Mouse (Mus musculus) limb, embryonic 10.5 days (tissue): Measurements from ENCODE around the gene Mbd6. TPM values are rescaled to one million over a fixed set of nuclear protein-coding genes. Genes with fewer than 3 reads are reported as not detected.

ENCODE experiments used
- DNase-seq: peaks from one replicate; pipeline ENCODE4 v3.0.0-alpha.2; 2017; ENCODE audit warnings: low spot score
- H3K27ac ChIP-seq: fragments of 300-500 bp; sonication (generic); 2 replicates; pipeline ENCODE4 v1.5.1; 2016; ENCODE audit warnings: mild to moderate bottlenecking
- H3K27me3 ChIP-seq: fragments of 300-500 bp; sonication (generic); 2 replicates; pipeline ENCODE4 v1.6.1; 2016; ENCODE audit warnings: low read depth, mild to moderate bottlenecking; ENCODE audit not compliant: poor library complexity, severe bottlenecking
- H3K36me3 ChIP-seq: fragments of 300-500 bp; sonication (generic); 2 replicates; pipeline ENCODE4 v1.6.1; 2016; ENCODE audit warnings: mild to moderate bottlenecking, moderate library complexity
- H3K4me1 ChIP-seq: fragments of 300-500 bp; sonication (generic); 2 replicates; pipeline ENCODE4 v1.6.1; 2016
- H3K4me3 ChIP-seq: fragments of 300-500 bp; sonication (generic); 2 replicates; pipeline ENCODE4 v1.5.1; 2016; ENCODE audit warnings: mild to moderate bottlenecking, moderate library complexity
- H3K9me3 ChIP-seq: fragments of 300-500 bp; sonication (generic); replicated peaks from 2 replicates; pipeline ENCODE4 v1.6.1; 2016; ENCODE audit warnings: mild to moderate bottlenecking
- WGBS: fragments of 180-500 bp; shearing (Covaris S2); methylation state at CpG from one replicate; pipeline ENCODE4 v1.1.7; 2016; 5-methylcytosine and 5-hydroxymethylcytosine counted together
- polyA plus RNA-seq: library from polyadenylated mRNA; unstranded; fragments of >200 nt; fragmentation: Nextera tagmentation; extraction: Ambion mirVana; gene quantifications from 2 replicates; pipeline ENCODE4 v1.2.1, GENCODE M21; 2016

Gene Mbd6
- polyA plus RNA-seq, 1 experiment from 2014 or later, result 16.7 TPM

DNA sequence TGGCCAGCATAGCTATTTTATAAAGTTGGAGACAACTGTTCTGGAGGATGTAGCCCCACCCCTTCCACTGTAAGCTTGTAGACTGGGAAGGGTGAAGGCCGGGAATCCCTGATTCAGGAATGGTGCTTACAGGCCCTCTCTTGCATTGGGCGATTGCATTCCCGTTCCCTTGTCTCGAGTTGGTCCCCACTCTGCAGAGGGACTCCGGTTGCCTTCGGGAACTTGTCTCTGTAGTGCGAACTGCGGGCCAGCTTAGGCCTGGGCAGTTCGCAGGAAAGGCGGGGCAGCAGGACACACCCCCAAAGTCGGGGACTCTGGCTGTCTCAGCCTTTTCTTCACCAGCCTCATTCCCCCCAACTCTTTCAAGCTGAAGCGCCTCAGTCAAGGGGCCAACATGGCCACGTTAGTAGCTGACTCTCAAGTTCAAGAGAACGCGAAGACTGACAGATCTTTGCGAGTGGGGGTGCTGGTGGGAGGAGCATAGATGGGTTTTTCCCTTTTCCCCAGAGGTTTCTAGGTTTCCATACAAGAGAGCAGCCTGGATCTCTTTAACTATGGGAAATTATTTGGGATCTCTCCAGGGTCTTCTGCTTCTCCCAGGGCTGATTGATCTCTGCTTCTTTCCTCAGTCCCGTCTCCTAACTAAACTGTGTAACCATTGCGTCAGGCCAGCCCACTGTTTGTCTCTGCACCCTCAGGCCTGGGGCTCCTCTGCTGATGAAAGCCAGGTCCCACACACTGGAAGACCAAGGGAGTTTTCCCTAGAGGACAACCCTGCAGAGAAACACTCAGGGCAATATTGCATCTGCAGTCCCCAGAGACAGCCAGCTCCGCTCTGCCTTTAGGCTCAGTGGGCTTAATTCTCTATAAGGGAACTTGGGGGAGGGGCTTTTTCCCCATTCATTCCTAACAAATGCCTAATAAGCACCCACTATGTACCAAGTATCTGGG, 2.4 kb upstream of the Mbd6 start:
- H3K4me3 ChIP-seq, result peak overlapping the region; percentile 75
- H3K27me3 ChIP-seq, result no peaks in the 10 kb centered on the region
- no peaks in the 10 kb centered on the region for H3K9me3 ChIP-seq
- H3K36me3 ChIP-seq, result peaks cover 55% of the 10 kb centered on the region
- H3K27ac ChIP-seq, result peak overlapping the region; percentile 95
- peaks cover 53% of the 10 kb centered on the region for H3K4me1 ChIP-seq
- WGBS, result 5% methylated on average over 19 of the region's 19 CpGs
- peak; percentile 77 for DNase-seq

DNA sequence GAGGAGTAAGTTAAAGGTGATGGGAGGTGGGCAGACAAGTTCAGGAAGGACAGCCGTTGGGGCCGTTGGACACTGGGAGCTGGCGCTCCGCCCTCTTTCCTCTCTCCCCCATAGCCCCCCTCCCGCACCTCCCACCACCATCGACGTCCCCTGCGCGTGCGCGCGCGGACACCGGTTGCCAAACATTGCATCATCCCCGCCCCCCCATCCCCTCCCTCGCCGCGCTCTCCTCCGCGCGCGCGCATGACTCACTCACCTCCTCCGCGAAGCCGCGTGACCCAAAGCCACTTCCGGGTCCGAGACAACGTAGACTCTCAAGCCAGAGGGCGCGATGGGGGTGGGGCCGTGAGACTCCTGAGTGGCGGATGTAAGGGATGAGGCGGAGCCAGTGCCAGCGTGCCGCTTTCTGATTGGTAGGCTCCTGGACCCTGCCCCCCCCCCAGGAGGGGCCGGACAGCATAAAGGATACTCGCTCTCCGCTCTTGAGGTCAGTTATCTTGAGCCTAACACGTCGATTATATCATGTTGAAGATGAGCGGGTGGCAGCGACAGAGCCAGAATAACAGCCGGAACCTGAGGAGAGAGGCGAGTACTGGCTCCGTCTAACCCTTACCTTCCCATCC, 1.6 kb upstream of the Mbd6 start:
- DNase-seq, result peak; percentile 99
- Histone ChIP-seq H3K4me1 (peaks cover 61% of the 10 kb centered on the region), H3K9me3 (no peaks in the 10 kb centered on the region), H3K27ac (peak overlapping the region; percentile 95), H3K27me3 (no peaks in the 10 kb centered on the region), H3K36me3 (peaks cover 55% of the 10 kb centered on the region), H3K4me3 (peak overlapping the region; percentile 75)
- WGBS, result under 1% methylated on average over 45 of the region's 47 CpGs

DNA sequence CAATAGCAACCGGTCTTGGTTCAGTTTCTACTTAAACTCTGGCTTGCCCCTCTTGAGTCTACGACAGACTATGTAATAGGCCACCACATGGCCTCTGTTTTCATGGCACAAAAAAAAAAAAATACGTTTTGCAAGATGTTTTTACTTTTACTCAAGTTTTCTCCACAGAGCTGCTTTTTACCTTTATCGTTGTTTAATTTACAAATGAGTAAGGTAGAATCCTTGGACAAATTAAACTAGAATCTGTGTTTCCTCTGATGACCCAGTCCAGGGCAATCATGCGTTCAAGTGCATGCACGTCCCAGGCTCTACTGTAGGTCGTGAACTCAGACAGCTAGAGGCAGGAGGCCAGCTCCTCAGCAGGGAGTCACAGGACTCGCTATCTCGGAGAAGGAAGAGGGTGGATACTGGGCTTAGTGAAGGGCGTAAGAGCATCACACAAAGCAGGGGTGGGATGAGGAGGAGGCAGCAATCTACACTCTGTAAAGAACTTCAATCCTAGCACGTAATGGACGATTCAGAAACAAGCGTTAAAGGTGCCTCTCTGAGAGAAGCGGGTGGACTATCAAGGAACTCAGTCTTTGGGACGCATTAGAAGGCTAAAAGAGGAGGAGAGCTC, 864 bp upstream of the Mbd6 start:
- H3K27me3 ChIP-seq, result no peaks in the 10 kb centered on the region
- no peaks in the 10 kb centered on the region for H3K9me3 ChIP-seq
- peak overlapping the region; percentile 95 for H3K27ac ChIP-seq
- H3K4me1 ChIP-seq, result peaks cover 68% of the 10 kb centered on the region
- WGBS, result 2% methylated on average over 15 of the region's 15 CpGs
- peak; percentile 55 for DNase-seq
- peak overlapping the region; percentile 75 for H3K4me3 ChIP-seq
- H3K36me3 ChIP-seq, result peaks cover 55% of the 10 kb centered on the region

DNA sequence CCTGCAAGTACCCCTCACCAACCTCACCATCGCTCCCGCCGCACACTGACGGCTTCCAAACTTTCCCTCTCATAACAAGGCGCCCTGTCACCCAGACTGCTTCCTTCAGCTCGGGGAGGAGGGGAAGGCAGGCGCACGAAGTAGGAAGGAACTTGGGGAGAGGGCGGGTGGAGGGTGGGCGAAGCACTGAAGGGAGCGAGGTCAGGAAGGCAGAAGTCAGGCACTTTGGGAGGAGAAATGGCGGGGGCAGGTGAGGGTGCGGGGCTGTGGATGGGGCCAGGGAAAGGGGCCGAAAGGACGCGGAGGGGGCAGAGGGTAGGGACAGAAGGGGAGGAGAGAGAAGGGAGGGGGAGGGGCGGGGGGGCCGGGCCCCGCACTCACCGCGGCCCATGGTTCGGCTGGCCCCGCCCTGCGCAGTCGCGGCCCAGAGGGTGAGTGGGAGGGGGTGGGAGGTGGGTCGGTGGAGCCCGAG, 454 bp downstream of the Mbd6 start:
- no peaks in the 10 kb centered on the region for H3K9me3 ChIP-seq
- H3K27ac ChIP-seq, result peak overlapping the region; percentile 95
- peaks cover 55% of the 10 kb centered on the region for H3K36me3 ChIP-seq
- 1% methylated on average over 18 of the region's 28 CpGs for WGBS
- H3K27me3 ChIP-seq, result no peaks in the 10 kb centered on the region
- H3K4me3 ChIP-seq, result peak overlapping the region; percentile 75
- peaks cover 72% of the 10 kb centered on the region for H3K4me1 ChIP-seq
- DNase-seq, result no peak

DNA sequence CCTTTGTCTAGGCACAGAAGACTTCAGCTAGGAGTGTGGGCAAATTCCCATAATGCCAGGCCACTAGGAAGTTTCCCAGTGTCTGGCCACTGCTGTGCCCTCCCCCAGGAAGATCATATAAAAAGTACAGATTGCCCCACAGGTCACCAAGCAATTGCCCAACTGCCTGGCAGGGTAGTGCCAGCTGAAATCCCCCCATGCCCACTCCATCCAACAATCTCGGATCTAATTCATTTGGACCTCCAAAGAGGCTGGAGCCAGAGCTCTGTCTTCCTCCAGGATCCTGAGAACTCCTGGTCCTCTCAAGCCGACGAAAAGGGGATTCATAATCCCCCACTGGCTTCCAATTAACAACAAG, 903 bp downstream of the Mbd6 start:
- no peaks in the 10 kb centered on the region for H3K27me3 ChIP-seq
- peaks cover 55% of the 10 kb centered on the region for H3K36me3 ChIP-seq
- WGBS, result under 1% methylated on average over 3 of the region's 3 CpGs
- H3K4me3 ChIP-seq, result peak overlapping the region; percentile 75
- H3K4me1 ChIP-seq, result peaks cover 72% of the 10 kb centered on the region
- DNase-seq, result peak; percentile 38
- H3K9me3 ChIP-seq, result no peaks in the 10 kb centered on the region
- H3K27ac ChIP-seq, result peak overlapping the region; percentile 95

DNA sequence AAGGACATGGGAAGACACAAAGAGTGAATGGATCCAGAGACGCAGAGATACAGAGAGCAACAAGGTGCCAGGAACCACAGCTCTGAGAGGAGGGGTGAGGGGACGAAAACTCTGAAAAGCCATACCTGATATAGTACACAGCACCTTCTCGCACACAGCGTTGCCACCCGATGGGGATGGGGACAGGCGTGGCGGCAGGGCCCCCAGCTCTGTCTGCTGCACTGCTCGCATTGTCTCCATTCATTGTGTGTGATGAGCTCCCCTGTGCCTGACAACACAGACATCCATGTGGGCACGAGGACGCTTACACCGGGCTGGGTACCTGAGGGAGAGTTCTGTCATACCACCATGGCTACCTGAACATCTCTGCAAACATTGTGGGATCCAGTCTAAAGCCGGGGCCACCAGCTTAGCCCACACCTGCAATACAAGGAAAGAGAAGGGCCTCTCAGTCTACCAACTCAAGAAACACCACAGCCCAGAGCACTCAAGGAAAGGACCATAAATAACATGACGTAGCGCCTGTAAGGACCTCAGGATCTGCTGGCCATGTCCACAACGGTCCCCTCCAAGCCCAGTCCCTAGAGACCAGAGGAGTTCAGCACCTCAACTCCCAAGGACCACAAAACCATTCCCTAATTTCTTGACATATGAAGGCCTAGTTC, 1.4 kb downstream of the Mbd6 start:
- Histone ChIP-seq H3K36me3 (peaks cover 56% of the 10 kb centered on the region), H3K9me3 (no peaks in the 10 kb centered on the region), H3K4me3 (peak overlapping the region; percentile 75), H3K4me1 (peaks cover 69% of the 10 kb centered on the region), H3K27ac (peak overlapping the region; percentile 95), H3K27me3 (no peaks in the 10 kb centered on the region)
- no peak for DNase-seq
- WGBS, result 77% methylated on average over 15 of the region's 15 CpGs

DNA sequence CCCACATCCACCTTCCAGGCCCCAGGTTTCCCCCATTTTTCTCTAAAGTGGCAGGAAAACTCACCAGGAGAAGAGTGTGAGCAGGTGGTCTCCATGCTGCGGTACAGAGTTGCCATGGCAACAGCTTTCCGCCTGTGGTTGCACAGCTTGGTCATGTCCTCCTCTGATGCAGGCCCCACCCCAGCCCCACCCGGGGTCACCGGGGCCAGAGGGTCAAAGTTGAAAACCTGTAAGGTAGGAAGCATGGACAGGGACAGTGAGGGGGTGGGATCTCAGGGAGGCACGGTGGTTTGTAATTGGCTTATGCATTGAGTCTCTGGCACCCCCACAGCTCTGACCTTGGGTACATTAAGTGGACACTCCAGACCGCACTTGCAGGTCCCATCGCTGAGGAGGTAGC, 2.1 kb downstream of the Mbd6 start:
- no peaks in the 10 kb centered on the region for H3K27me3 ChIP-seq
- WGBS, result 63% methylated on average over 7 of the region's 7 CpGs
- H3K36me3 ChIP-seq, result peaks cover 57% of the 10 kb centered on the region
- H3K4me1 ChIP-seq, result peaks cover 63% of the 10 kb centered on the region
- peak overlapping the region; percentile 21; the same call in 1 of the 2 replicates for H3K27ac ChIP-seq
- DNase-seq, result no peak
- peak overlapping the region; percentile 75 for H3K4me3 ChIP-seq
- H3K9me3 ChIP-seq, result no peaks in the 10 kb centered on the region

DNA sequence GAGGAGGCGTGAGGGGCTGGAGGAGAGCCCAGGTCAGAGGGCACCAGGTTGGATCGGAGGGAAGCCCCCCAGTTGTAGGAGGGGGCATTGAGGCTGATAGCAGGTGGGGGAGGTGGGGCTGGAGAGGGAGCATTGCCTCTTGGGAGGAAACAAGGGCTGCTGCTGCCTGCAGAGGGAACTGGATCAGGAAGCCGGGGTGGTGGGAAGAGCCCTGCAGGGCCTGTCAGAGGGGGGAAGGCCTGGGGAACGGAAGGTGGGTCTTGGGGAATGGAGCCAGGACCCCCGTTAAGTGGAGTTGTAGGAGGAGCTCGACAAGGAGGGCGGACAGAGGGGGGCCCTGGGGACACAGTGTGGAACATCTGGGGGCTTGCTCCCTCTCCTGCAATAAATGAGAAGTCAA, 2.6 kb downstream of the Mbd6 start:
- peak overlapping the region; percentile 21; the same call in 1 of the 2 replicates for H3K27ac ChIP-seq
- no peaks in the 10 kb centered on the region for H3K27me3 ChIP-seq
- no peaks in the 10 kb centered on the region for H3K9me3 ChIP-seq
- DNase-seq, result no peak
- peaks cover 57% of the 10 kb centered on the region for H3K4me1 ChIP-seq
- WGBS, result 85% methylated on average over 7 of the region's 7 CpGs
- H3K4me3 ChIP-seq, result peak overlapping the region; percentile 20; the same call in 1 of the 2 replicates
- peaks cover 63% of the 10 kb centered on the region for H3K36me3 ChIP-seq

DNA sequence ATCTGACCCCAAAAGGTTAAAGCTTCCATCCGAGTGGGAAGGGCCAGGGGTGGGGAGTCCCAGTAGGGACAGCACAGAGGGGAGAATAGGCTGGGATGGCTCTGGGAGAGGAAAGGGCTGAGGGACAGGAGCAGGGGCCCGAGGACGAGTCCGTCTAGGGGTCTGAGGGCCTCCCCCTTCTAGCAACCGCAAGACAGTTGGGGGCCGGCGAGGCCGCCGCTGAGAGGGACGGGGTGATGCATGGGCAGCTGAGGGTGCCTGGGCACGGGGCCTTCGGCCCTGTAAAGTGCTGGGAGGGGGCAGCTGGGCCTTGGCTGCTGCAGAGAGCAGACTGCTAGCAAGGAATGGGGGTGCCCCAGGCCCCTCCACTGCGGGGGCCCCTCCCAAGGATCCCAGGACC, 3.2 kb downstream of the Mbd6 start:
- H3K27me3 ChIP-seq, result no peaks in the 10 kb centered on the region
- H3K9me3 ChIP-seq, result no peaks in the 10 kb centered on the region
- peaks cover 54% of the 10 kb centered on the region for H3K4me1 ChIP-seq
- peak overlapping the region; percentile 20; the same call in 1 of the 2 replicates for H3K4me3 ChIP-seq
- H3K27ac ChIP-seq, result peak overlapping the region; percentile 26; the same call in 1 of the 2 replicates
- WGBS, result 78% methylated on average over 13 of the region's 13 CpGs
- DNase-seq, result no peak
- peaks cover 68% of the 10 kb centered on the region for H3K36me3 ChIP-seq

DNA sequence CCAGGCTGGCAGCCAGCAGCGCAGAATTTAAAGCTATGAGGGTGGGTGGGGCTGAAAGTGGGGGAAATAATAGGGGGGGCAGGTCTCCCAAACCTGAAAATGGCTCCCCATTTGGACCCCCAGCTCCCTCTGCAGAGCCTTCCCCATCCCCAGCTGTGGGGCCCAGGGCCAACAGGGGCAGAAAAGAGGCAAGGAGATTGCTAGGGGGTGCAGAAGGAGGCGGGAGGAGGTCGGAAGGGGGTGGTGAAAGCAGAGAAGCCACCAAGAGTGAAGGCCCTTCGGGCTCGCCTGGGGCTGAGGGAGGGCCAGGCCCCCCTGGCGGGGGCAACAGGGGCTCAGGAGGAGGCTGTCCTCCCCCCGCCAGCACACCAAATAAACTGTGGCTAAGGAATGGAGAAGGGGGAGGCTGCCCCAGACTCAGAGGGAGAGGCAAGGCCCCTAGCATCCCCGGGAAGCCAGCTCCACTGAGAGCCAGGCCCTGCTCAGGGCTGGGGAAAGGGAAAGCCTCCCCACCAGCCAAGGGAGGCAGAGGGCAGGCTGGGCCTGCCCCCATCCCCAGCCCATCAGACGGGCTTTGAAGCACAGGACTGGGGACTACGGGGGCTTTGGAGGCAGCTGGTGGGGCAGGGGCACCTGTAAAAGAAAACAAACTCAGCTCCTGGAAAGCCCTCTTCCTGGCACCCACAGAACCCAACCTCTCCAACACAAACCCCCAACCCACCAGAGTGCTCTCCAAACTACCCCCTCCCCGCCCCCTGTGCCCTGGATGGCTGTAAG, 3.9 kb downstream of the Mbd6 start:
- peak overlapping the region; percentile 20; the same call in 1 of the 2 replicates for H3K4me3 ChIP-seq
- 82% methylated on average over 11 of the region's 11 CpGs for WGBS
- DNase-seq, result no peak
- H3K9me3 ChIP-seq, result no peaks in the 10 kb centered on the region
- peaks cover 75% of the 10 kb centered on the region for H3K36me3 ChIP-seq
- 0 out of 2 replicates have a peak overlapping the region, but pooled peaks have one; percentile 31 for H3K27ac ChIP-seq
- no peaks in the 10 kb centered on the region for H3K27me3 ChIP-seq
- H3K4me1 ChIP-seq, result peaks cover 49% of the 10 kb centered on the region

DNA sequence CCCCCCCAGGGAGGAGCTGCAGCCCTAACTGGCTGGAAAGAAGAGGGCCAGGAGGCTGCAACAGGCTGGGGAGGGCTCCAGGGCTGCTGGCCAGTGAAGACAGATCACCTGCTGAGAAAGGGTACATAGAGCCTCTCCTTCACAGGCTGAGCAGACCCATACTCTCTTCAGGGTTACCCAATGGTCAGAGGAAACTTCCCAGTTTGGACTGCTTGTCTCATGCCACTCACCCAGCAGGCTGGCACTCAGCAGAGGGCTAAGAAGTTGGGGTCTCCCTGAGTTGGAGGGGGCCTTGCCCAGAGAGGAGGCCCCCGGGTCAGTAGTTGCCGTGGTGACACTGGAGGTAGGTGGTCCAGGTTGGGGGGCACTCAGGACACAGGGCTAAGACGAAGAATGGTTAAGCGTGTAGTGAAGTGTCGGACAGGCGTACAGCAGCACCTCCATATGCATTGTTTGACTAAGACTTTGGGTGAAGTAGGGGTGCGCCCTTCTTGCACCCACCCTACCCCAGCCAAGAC, 4.7 kb downstream of the Mbd6 start:
- Histone ChIP-seq H3K27ac (no peak overlapping the region), H3K36me3 (peaks cover 83% of the 10 kb centered on the region), H3K9me3 (no peaks in the 10 kb centered on the region), H3K4me1 (peaks cover 42% of the 10 kb centered on the region), H3K27me3 (no peaks in the 10 kb centered on the region), H3K4me3 (0 out of 2 replicates have a peak overlapping the region, but pooled peaks have one; percentile 2)
- WGBS, result 94% methylated on average over 7 of the region's 7 CpGs
- no peak for DNase-seq
